Mouse (Mus musculus) intestine, embryonic 14.5 days (tissue): ENCODE measurements around the gene A730061H03Rik. TPM values are rescaled to one million over a fixed set of nuclear protein-coding genes. Genes with fewer than 3 reads are reported as not detected.

Experiments
- ATAC-seq: fragments of 200-750 bp; cut with Nextera tagmentation; replicated peaks from 2 replicates; pipeline ENCODE4 v1.8.0; 2017; ENCODE audit warnings: low read depth, moderate number of reproducible peaks, moderate TSS enrichment, moderate library complexity; ENCODE audit not compliant: low FRiP score, low TSS enrichment
- DNase-seq: peaks from one replicate; pipeline ENCODE4 v3.0.0-alpha.2; 2018; ENCODE audit warnings: low spot score
- H3K27ac ChIP-seq: fragments of 300-500 bp; sonication (generic); 2 replicates; pipeline ENCODE4 v1.5.1; 2014; ENCODE audit warnings: low read depth, mild to moderate bottlenecking, control low read depth
- H3K27me3 ChIP-seq: fragments of 300-500 bp; sonication (generic); replicated peaks from 2 replicates; pipeline ENCODE4 v1.6.1; 2014; ENCODE audit warnings: low read length, control low read depth; ENCODE audit not compliant: control insufficient read depth, insufficient read depth
- H3K36me3 ChIP-seq: fragments of 300-500 bp; sonication (generic); 2 replicates; pipeline ENCODE4 v1.6.1; 2014; ENCODE audit warnings: low read length, control low read depth; ENCODE audit not compliant: control insufficient read depth, insufficient read depth
- H3K4me1 ChIP-seq: fragments of 300-500 bp; sonication (generic); replicated peaks from 2 replicates; pipeline ENCODE4 v1.6.1; 2014; ENCODE audit warnings: low read length, control low read depth, mixed read lengths; ENCODE audit not compliant: control insufficient read depth, insufficient read depth
- H3K4me2 ChIP-seq: fragments of 300-500 bp; sonication (generic); 2 replicates; pipeline ENCODE4 v1.6.1; 2014; ENCODE audit warnings: low read length
- H3K4me3 ChIP-seq: fragments of 300-500 bp; sonication (generic); 2 replicates; pipeline ENCODE4 v1.5.1; 2014; ENCODE audit warnings: low read depth, low read length, control low read depth, mixed read lengths
- H3K9ac ChIP-seq: fragments of 300-500 bp; sonication (generic); 2 replicates; pipeline ENCODE4 v1.6.1; 2014; ENCODE audit warnings: mild to moderate bottlenecking, low read length
- H3K9me3 ChIP-seq: fragments of 300-500 bp; sonication (generic); 2 replicates; pipeline ENCODE4 v1.6.1; 2016; ENCODE audit warnings: low read length, control low read depth; ENCODE audit not compliant: control insufficient read depth
- WGBS: fragments of 180-500 bp; shearing (Covaris S2); extraction: QIAGEN DNeasy Blood & Tissue Kit; methylation state at CpG from one replicate; pipeline ENCODE4 v1.1.7; 2014; 5-methylcytosine and 5-hydroxymethylcytosine counted together
- polyA plus RNA-seq: library from polyadenylated mRNA; unstranded; fragments of >200 nt; fragmentation: Nextera tagmentation; extraction: Ambion mirVana; gene quantifications from 2 replicates; pipeline ENCODE4 v1.2.1, GENCODE M21; 2014

A730061H03Rik gene
- 0.64 and 0.81 TPM in 2 replicates for polyA plus RNA-seq

DNA sequence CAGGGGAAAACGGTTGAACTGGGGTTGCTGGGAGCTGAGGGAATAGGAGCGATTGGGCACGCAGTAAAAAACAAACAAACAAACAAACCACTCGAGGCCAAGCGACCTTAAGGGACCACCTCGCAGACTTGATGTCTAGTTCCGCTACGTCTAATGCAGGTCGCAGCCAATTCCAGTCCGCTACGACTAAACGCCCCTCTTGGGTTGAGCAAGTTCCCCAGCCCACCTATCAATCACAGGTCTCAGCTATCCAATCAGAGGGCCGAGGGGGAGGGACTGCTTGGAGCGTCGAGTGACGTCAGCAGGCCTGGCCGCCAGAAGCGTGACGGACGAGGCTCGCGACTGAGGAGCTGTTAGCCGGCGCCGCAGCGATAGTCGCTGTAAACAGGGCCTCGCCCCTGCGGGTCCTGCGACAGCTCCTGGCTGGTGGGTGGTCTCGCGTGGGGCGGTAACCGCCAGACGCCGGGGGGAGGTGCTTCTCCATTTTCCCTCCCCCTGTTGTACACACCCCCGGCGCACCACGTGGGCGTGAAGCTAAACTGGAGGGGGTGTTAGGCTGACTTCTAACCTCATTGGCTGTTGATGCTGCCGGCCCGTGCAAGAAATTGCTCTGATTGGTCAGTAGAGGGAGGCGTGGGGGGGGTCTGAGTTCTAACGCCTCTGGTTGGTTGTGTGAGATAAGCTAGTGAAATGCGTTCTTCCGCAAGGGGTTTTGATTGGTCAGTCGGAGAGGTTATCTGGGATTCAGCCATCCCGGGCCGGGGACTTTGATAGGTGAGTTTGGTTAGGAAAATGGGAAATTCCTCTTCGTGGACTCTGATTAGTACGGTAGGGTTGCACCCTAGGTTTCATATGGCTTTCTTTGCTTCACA is at the start of gene A730061H03Rik:
A730061H03Rik (minus strand) TSS at position 205 of the 872 bp plus-strand sequence.
- H3K4me1 ChIP-seq = peaks cover 20% of the 10 kb centered on the region
- peak within 1 kb of the TSS; percentile 58 for H3K9ac ChIP-seq
- no peaks in the 10 kb centered on the region for H3K27me3 ChIP-seq
- DNase-seq (peak; percentile 100), ATAC-seq (peak; percentile 97)
- H3K27ac ChIP-seq = peak within 1 kb of the TSS; percentile 92
- H3K4me3 ChIP-seq = peak within 1 kb of the TSS; percentile 60
- peak within 1 kb of the TSS; percentile 83 for H3K4me2 ChIP-seq
- H3K9me3 ChIP-seq = no peaks in the 10 kb centered on the region
- under 1% methylated on average over 51 of the region's 51 CpGs for WGBS
- peaks cover 28% of the 10 kb centered on the region for H3K36me3 ChIP-seq

- H3K27me3 ChIP-seq = no peaks in the 10 kb centered on the region
- H3K36me3 ChIP-seq = peaks cover 40% of the 10 kb centered on the region
- no peaks in the 10 kb centered on the region; the same call in 1 of the 2 replicates for H3K4me1 ChIP-seq
- ATAC-seq (no peak), DNase-seq (no peak)
- no peaks in the 10 kb centered on the region for H3K9me3 ChIP-seq
- WGBS = 100% methylated on average over 6 of the region's 6 CpGs
- H3K4me2 ChIP-seq = no peak overlapping the region
- no peak overlapping the region for H3K9ac ChIP-seq
- H3K27ac ChIP-seq = no peak overlapping the region
- H3K4me3 ChIP-seq = no peak overlapping the region
Observed at GRCm38 (mm10) chr14:55608339-55608738, 48.1 kb upstream of the A730061H03Rik start.

GRCm38 (mm10) chr14:55605743-55606459 is 45.7 kb upstream of the A730061H03Rik start:
- Histone ChIP-seq H3K4me2 (no peak overlapping the region), H3K9me3 (no peaks in the 10 kb centered on the region), H3K9ac (no peak overlapping the region), H3K4me1 (no peaks in the 10 kb centered on the region; the same call in 1 of the 2 replicates), H3K36me3 (peaks cover 65% of the 10 kb centered on the region), H3K4me3 (no peak overlapping the region), H3K27ac (no peak overlapping the region), H3K27me3 (no peaks in the 10 kb centered on the region)
- WGBS = 92% methylated on average over 16 of the region's 16 CpGs
- no peak for DNase-seq
- ATAC-seq = no peak

DNA sequence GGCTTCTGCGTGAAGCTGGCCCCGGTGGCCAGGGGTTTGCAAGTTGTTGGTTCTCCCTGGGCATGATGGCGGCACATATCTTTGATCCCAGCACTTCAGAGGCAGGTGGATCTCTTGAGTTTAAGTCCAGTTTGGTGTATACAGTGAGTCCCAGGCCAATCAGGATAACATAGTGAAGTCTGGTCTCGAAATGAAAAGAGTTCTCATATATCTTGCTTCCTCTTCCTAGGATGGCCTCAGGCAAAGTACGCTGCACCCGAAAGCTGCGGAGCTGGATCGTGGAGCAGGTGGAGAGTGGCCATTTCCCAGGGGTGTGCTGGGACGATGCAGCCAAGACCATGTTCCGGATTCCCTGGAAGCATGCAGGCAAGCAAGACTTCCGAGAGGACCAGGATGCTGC is 44.6 kb upstream of the A730061H03Rik start:
- no peak overlapping the region for H3K9ac ChIP-seq
- H3K36me3 ChIP-seq = peaks cover 75% of the 10 kb centered on the region
- H3K27ac ChIP-seq = no peak overlapping the region
- no peaks in the 10 kb centered on the region for H3K27me3 ChIP-seq
- no peak overlapping the region for H3K4me3 ChIP-seq
- no peaks in the 10 kb centered on the region; the same call in 1 of the 2 replicates for H3K4me1 ChIP-seq
- no peaks in the 10 kb centered on the region for H3K9me3 ChIP-seq
- H3K4me2 ChIP-seq = peak overlapping the region; percentile 41
- ATAC-seq = no peak
- 96% methylated on average over 11 of the region's 11 CpGs for WGBS
- no peak for DNase-seq

- peak overlapping the region; percentile 25 for H3K27ac ChIP-seq
- DNase-seq (peak; percentile 92), ATAC-seq (peak; percentile 90)
- peak overlapping the region; percentile 41 for H3K4me2 ChIP-seq
- H3K27me3 ChIP-seq = no peaks in the 10 kb centered on the region
- no peaks in the 10 kb centered on the region for H3K9me3 ChIP-seq
- no peaks in the 10 kb centered on the region; the same call in 1 of the 2 replicates for H3K4me1 ChIP-seq
- H3K36me3 ChIP-seq = peaks cover 75% of the 10 kb centered on the region
- 12% methylated on average over 19 of the region's 19 CpGs for WGBS
- peak overlapping the region; percentile 15 for H3K4me3 ChIP-seq
- H3K9ac ChIP-seq = peak overlapping the region; percentile 4
Observed at GRCm38 (mm10) chr14:55603633-55604576, 43.7 kb upstream of the A730061H03Rik start.

- Histone ChIP-seq H3K9me3 (no peaks in the 10 kb centered on the region), H3K4me2 (peak within 1 kb of the TSS; percentile 41), H3K27ac (peak within 1 kb of the TSS; percentile 25), H3K4me1 (no peaks in the 10 kb centered on the region; the same call in 1 of the 2 replicates), H3K27me3 (no peaks in the 10 kb centered on the region), H3K9ac (peak within 1 kb of the TSS; percentile 4), H3K4me3 (peak within 1 kb of the TSS; percentile 15), H3K36me3 (peaks cover 76% of the 10 kb centered on the region)
- WGBS = 84% methylated on average over 7 of the region's 7 CpGs
- ATAC-seq = no peak
- DNase-seq = no peak
Observed at GRCm38 (mm10) chr14:55603271-55603632, 43.0 kb upstream of the A730061H03Rik start, which contains the start of gene Irf9. Gene Irf9, plus strand, starts transcription at chr14:55603571.

GRCm38 (mm10) chr14:55598521-55599390 is 38.5 kb upstream of the A730061H03Rik start:
- ATAC-seq = no peak
- H3K27ac ChIP-seq = no peak overlapping the region
- H3K4me3 ChIP-seq = no peak overlapping the region
- H3K27me3 ChIP-seq = no peaks in the 10 kb centered on the region
- no peaks in the 10 kb centered on the region for H3K4me1 ChIP-seq
- no peaks in the 10 kb centered on the region for H3K9me3 ChIP-seq
- peaks cover 89% of the 10 kb centered on the region for H3K36me3 ChIP-seq
- WGBS = 92% methylated on average over 21 of the region's 21 CpGs
- no peak overlapping the region for H3K9ac ChIP-seq
- DNase-seq = no peak
- H3K4me2 ChIP-seq = no peak overlapping the region
